Mouse (Mus musculus) erythroid progenitor cell, adult 5-6 weeks (primary cell): ENCODE measurements around the gene Avpr1b. TPM values are rescaled to one million over a fixed set of nuclear protein-coding genes. Genes with fewer than 3 reads are reported as not detected.
A peak's percentile ranks its signal among the peaks of the same experiment; 100 is the strongest.
"Not testable (repeated sequence)": the region's sequence is repeated elsewhere in the genome, so short reads cannot be mapped to it uniquely, and the experiment has no call there.

Source experiments
- ATAC-seq: replicated peaks from 2 replicates; pipeline ENCODE4 v1.8.0; 2016; ENCODE audit warnings: moderate number of reproducible peaks, mild to moderate bottlenecking, moderate TSS enrichment, inconsistent platforms; ENCODE audit not compliant: poor library complexity, low FRiP score, severe bottlenecking
- total RNA-seq, 2 experiments: library from RNA; stranded (forward) in 1 of 2; stranded (reverse) in 1 of 2; fragments of 150-400 nt in 1 of 2; fragments of 186-747, 209-891 nt in 1 of 2; gene quantifications; 2 replicates each; pipeline versions ENCODE4 v1.2.3 to v1.2.4; 2015 to 2017; ENCODE audit warnings: low replicate concordance in 2 of 2

Gene Avpr1b
- total RNA-seq (2015; ENCODE audit: low replicate concordance) (not detected in 2 replicates), total RNA-seq (2017; ENCODE audit: low replicate concordance) (not detected in 2 replicates)

DNA sequence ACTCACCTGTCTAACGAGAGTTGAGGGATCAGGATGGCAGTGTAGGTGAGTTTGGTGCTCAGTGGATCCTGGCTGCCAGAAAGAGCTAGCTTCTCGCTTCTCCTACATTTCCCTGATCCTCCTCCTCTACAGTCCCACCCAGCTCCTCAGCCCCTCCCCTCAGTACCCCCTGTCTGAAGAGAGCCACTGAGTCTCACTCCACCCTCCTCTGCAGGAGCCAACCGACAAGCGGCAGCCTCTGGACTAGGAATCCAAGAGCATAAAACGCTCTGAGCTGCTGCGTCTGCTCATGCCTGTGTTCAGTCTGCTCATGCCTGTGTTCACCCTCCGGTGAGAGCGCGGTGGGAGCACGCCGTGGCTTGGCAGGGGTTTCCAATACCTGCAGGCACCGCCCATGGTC, at the start of gene Avpr1b:
Gene Avpr1b, plus strand, starts transcription at position 335 of the 400 bp plus-strand sequence.
- no peak for ATAC-seq

DNA sequence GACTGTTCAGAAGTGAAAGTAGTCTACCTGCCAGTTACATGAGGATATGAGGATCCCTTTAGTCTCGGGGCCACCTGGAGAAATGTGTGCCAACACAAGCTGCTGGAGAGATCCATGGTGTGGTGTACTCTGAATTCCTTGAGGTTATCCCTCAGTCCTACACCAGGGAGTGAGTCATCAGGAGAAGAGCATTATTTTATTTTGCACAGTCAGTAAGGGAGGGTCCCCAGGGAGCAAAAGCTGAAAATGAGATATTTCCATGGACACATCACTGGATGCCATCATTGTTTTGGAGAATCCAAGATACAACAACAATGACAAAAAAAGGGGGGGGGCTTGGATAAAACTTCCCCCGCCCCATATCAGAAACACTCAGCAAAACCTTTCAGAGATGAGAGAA, 47.1 kb upstream of the Avpr1b start:
- no peak for ATAC-seq

DNA sequence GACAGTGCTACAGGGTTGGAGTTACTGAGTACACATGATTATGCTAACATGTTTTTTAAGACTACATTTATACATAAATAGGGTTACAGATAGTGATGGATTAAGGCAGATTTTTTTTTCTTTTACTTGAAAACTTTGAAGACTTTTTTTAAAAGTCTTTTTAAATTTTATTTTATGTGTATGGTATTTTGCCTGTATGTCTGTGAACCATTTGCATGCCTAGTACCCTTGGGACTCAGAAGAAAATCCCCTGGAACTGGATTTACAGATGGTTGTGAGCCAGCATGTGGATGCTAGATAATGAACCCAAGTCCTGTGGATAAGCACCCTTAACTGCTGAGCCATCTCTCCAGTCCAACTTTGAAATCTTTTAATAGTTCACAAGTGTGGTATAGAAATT, 45.6 kb upstream of the Avpr1b start:
- ATAC-seq = no peak

DNA sequence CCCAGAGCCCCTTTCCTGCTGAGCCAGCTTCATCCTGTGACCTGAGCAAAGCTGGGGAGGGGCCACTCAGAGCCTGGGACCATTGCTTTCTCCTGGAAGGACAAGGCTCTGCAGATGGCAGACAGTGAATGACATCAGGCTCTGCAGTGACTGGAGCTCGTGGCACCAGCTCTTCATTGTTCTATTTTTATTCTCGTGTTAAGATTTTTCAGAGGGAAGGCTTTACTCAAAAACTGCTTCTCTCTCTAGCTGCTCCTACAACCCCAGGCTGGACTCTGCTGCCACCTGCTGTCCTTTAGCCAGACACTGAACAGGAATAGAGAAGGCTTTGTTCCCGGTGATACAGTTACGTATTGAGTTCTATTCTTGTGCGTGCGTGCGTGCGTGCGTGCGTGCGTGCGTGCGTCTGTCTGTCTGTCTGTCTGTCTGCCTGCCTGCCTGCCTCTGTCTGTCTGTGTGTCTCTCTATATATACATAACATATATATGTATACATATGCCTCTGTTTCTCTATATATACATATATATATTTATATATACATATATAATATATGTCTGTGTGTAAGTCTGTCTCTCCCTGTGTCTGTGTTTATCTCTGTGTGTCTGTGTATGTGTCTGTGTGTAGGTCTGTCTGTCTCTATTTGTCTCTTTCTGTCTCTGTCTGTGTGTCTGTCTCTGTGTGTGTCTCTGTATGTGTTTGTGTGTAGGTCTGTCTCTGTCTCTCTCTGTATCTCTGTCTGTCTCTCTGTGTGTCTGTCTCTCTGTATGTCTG, 43.8 kb upstream of the Avpr1b start:
- ATAC-seq = peak; percentile 66

DNA sequence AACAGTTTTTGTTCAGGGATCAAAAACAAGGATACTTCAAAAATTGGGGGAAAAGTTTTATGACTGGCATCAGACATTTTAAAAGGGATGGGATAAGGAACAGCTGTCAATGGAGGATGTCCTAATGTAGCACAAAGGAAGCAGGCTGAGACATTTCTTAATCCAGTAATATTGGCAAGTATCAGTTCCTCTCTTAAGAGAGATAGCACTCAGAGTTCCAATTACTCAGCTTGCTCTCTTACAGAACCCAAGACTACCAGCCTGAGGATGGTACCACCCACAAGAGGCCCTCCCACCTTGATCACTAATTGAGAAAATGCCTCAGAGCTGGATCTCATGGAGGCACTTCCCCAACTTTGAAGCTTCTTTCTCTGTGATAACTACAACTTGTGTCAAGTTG, 38.5 kb upstream of the Avpr1b start:
- no peak for ATAC-seq

DNA sequence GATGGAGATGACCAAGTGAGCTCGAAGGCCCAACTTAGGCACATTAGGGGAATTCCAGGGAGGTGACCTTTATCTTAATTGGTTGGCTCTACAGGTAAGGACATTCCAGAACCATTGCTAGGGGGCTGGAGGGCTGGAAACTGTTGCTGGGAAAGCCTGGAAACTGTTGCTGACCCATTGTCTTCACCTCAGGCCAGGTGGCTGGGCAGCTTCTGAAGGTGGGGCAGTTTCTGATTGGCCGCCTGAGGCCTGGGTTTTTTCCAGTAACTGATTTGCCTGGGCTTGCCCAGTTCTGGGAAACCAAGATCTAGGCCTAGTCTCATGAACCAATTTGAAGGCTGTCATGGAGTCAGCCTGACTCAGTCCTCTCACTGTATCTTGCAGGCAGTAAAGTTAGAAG, 37.0 kb upstream of the Avpr1b start:
- ATAC-seq = no peak

DNA sequence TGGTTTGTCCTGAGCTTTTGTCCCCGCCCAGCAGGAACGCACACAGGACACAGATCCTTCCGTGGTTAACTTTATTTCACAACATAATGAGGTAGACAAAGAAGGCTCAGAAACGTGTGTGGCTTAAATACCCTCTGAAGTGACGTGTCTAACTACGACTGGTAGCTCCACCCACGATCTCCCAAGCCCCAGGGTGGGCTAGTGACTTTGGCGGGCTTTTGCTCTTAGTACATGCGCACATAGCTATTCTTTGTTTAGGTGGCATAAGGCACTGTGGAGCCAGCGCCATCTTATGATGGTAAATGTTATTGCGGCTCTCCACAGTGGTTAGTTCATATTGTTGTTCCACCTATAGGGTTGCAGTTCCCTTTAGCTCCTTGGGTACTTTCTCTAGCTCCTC, 33.0 kb upstream of the Avpr1b start:
- not testable (repeated sequence) for ATAC-seq

DNA sequence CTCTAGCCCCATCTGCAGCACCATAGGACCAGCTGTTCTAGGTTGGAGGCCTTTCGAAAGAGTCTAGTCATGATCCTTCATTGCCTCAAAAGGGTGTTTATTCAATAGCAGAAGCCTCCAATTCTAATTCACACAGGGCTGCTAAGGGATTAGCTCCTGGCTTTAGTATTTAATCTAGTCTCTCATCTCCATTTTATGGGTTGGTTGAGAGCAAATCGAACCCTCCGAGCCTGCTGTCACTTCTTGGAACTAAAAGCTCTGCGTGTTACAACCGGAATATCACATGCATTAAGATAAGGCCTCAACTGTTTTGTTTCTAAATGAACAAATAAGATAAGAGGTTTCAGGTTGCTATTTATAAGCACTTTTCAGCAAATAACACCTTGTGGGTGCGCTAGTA, 29.3 kb upstream of the Avpr1b start:
- ATAC-seq = no peak

DNA sequence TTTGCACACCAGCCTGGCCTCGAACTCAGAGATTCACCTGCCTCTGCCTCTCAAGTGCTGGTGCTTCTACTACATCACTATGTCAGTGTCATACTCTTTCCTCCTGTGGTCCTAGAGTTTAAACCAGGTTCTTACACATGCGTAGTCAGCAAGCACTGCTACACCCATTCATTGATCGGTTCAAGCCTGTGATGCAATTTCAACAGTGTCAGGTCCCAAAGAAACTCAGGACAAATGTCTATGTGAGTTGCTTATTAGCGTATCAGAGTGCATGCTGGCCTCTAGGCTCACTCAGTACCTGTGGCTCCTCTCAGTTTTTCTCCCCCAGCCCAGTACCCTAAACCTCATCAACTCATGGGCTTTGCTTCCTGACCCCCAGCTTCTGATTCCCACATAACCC, 28.6 kb upstream of the Avpr1b start:
- ATAC-seq = no peak

DNA sequence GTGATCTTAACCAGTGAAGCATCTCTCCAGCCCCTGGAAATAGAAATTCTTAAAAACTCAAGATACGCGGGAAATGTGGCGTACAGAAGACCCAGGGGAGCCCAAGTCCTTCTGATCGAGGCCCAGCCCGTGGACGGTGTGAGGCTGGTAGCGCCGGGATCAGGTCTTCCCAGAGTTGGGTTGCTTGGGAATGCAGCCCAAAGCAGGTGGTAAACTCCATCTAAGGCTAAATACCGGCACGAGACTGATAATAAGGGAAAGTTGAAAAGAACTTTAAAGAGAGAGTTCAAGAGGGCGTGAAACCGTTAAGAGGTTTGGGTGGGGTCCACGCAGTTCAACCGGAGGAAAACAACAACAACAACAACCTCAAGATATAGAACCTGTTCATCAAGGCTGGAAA, 25.3 kb upstream of the Avpr1b start:
- ATAC-seq = peak; percentile 79

DNA sequence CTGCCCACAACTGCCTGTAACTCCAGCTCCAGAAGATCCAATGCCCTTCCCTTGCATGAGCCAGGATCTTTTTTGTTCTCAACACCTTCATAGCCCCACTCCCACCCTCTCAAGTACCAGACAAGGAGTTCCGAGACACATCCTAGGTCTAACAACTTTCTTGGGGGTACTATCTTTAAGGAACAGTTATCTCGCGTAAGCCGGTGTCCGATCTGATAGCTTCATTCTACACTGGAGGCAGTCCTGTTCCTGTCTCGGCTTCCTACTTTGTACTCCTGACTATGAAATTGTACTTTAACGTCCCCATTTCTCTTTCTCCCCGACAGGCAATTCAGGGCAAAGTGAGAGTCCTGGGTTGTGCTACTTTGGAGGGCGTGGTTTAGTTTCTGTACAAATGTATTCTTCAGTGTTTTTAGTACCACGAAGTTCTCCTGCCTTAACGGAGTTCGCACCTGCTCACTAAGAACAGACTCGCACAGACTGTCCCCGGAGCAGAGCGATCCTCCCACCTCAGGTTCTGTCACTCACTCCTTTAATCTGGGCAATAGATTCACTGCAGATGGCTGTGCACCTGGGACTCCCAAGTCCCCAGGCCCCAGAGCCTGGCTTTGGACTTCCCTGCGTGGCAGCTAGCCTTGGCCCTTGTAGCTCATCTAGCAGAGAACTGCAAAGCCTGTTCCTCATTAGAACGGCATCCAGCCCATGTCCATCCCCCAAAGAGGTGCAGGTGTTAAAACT, 19.9 kb upstream of the Avpr1b start:
- 0 out of 2 replicates have a peak, but pooled peaks have one; percentile 19 for ATAC-seq

DNA sequence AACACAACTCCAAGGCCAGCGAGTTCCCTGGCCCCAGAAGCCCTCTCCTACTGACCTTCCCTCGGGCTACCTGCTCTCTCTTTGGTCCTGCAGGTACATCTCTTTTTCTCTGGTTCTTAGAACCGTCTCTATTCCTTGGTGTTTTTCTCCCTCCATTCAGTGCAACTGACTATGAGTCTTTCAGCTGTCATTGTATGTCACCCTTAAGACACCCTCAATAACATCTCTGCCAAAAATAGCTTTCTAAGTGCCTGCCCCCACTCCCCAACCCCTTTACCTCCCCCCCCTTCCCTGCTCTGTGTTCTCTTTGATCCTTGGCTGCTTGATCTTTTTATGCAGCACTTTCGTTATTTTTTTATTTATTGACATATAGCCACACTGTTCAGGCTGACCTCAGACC, 18.6 kb upstream of the Avpr1b start:
- no peak for ATAC-seq

DNA sequence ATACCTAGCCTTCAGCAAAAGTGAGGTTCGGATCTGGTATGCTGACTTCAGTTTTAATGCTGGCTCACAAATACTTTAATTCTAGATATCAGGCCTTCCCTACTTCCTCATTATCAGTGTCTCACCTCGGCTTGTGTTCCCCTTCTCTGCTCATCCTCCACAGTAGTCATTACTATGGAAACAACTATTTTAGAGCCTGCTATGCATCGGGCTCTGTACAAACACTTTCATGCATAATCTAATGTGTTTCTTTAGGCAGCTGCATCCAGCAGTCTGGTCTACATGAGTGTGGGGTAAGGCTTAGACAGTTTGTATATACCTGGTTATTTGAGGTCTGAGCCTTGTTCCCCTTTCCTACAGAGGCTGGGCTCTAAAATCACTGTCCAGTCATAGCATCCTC, 15.4 kb upstream of the Avpr1b start:
- no peak for ATAC-seq

DNA sequence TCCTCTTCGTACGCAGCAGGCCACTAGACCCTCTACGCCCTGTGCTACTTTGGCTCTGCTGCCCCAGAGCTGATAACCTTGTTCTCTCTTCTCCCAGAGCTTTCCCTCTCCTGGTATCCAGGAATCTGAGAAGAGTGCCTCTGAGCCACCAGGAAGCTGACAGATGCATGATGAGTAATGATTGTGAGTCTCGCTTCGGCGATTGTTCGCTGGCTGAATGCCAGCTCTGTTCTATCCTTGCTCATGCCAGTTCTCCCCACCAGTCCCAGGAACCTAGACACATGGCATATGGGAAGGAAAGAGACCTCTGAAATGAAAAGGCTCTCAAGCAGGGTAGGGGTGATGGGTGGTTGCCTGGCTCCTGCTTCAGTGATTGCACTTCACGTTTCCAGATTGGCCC, 12.2 kb upstream of the Avpr1b start:
- ATAC-seq = no peak

DNA sequence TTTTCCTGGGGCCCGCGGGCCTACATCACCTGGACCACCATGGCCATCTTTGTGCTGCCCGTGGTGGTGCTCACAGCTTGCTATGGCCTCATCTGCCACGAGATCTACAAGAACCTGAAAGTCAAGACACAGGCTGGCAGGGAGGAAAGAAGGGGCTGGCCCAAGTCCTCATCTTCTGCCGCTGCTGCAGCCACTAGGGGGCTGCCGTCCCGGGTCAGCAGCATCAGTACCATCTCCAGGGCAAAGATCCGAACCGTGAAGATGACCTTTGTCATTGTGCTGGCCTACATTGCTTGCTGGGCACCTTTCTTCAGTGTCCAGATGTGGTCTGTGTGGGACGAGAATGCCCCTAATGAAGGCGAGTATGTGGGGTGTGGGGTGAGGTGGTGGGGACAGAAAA, 1.3 kb downstream of the Avpr1b start:
- no peak for ATAC-seq

DNA sequence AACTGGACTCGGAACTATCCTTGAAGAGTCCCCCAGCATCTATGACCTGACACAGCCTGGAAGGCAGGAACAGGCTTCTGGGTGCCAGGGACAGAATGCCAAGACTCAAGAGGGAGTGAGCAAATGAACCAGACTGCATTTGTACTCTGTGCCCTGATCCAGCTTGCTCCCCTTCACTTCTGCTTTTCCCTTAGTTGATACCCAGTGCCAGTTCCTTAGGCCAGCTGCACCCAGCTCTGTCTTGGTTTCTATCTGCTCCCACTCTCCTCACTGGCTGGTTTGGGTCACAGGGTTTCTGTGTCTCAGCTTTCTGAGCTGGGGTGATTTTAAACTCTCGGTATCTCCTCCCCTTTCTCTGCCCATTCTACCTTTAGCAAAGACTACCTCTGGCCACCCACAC, 7.7 kb downstream of the Avpr1b start:
- no peak for ATAC-seq

DNA sequence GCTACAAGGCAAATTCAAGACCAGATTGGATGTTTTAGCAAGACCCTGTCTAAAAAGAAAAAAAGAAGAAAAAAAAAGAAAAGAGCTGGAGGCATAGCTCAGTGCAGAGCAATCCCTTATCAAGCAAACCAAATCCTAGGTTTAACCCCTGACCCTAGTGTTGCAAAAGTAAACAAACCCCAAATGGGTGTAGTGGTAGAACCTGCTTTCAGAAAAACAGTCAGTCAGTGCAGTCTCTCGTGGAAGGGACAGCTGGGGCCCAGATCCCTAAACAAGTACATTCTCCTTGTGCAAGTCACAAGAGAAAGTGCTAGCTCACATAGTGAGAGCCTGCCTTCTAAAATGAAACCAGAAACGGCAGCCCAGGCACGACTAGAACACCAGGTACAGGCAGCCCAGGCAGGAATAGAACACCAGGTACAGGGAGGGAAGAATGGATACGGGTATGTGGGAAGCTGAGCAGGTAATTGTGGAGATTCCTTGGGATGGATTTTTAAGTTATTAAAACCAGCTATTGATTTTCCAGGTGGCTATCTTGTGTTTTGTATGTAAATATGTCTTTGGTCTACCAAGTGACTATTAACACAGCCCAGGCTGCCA, 13.6 kb downstream of the Avpr1b start:
- no peak for ATAC-seq

DNA sequence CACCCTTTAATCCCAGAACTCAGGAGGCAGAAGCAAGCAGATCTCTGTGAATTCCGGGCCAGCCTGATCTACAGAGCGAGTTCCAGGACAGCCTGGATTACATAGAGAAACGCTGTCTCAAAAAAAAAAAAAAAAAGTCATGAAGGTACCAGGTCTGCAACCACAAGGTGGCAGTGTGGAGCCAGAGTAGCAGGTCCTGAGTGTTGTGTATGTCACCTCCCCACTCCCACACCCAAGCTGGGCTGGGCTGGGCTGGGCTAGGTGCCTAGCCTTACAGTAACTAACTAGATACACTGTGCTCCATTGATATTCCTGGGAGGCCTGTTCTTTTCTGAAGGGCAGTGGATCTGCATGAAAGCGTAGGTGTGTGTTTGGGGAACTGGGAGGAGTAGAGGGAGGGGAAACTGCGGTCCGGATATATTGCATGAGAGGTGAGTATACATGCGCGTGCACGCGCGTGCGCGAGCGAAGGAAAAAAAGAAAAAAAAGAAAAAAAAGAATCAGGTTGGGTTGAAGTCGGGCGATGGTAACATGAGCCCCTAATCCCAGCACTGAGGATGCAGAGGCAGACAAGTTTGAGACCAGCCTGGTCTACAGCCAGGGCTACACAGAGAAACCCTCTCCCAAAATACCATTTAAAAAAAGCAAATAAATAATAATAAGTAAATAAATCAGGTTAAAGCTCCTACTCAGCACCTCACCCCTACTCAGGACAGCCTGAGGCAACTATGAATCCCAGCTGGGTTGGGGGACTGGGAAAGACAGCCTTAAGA, 14.5 kb downstream of the Avpr1b start:
- peak; percentile 91 for ATAC-seq

DNA sequence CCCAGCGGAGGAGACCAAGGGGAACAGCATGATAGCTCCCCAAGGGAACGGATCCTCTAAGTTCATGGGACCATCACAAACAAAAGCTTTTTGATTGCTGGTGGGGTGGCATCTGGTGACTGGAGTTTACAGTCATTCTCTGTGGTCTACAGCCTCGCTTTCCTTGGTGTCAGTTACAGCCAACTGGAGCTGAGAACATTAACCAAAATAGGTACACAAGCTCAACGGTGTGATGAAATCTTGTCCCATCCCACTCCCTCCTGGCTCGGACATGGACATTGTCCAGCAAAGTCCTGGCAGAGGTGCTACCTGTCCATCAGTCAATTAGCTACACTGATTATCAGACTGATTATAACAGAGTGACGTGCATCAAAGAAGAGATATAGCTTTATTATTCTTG, 15.6 kb downstream of the Avpr1b start:
- no peak for ATAC-seq

DNA sequence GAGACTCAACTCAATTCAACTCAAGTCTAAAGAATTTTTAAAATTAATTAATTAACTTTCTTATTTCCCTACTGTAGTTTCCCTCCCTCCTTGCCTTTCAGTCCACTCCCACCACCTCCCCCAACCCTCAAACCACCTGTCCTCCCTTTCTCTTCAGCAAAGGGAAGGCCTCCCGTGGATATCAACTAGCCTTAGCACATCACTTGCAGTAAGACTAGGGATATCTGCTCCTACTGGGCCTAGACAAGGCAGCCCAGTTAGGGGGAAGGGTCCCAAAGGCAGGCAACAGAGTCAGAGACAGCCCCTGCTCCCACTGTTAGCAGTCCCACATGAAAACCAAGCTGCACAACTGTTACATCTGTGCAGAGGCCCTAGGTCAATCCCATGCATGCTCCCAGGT, 17.1 kb downstream of the Avpr1b start:
- ATAC-seq = no peak
